Mouse (Mus musculus): ENCODE measurements around the gene Olfr1062. TPM values are rescaled to one million over a fixed set of nuclear protein-coding genes. Genes with fewer than 3 reads are reported as not detected.
"Not testable (repeated sequence)": the region's sequence is repeated elsewhere in the genome, so short reads cannot be mapped to it uniquely, and the experiment has no call there.

Gene Olfr1062
- not detected for total RNA-seq (2021)
- long read RNA-seq, experiment 1 = 0 reads
- long read RNA-seq, experiment 2 = 0 reads

DNA sequence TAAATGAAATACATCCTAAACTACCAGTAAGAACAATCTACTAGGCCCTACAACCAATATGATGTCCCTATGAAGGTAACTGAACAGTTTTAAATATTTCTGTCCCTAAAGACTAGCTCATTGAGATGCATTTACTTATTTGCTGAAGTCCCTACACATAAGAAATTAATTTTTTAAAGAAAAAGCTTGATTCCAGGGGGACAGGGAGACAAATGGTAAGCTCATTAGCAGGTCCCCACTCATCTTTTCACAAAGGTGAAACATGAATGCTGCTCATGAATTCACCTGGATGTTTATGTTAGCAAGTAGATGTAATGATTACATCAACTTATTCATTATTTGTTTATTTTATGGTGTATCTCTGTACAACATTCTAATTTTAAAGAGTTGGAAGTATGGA, at the start of gene Olfr1062:
Gene Olfr1062 (minus strand): TSS at position 101 of the 400 bp plus-strand sequence.
- not testable (repeated sequence) for DNase-seq

DNA sequence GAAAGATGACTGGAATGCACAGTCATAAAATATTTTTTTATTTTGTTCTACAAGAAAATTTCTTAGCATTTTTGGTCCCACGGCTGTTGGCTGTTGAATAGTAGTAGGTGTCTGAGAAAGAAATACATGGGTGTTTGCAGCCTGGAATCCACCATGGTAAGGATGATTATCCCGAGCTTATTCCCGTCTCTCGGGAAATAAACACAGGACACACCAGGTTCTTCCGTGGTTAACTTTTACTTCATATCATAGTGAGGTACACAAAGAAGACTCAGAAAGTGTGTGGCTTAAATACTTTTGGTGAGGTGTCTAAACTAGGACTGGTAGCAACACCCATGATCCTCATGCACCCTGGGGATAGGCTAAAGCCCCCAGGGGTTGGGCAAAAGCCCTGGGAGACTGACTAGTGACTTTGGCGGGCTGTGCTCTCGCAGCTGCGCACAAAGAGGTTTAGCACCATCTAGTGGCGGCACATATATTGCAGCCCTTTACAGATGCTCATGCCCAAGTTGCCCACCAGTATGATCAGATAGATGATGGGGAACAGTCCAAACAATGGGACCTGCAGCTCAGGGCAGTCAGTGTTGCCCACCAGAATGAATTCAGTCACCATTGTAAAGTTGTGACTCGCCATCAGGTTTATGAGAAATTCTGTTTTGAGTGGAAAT, 38.0 kb upstream of the Olfr1062 start:
- DNase-seq = peak; percentile 35

DNA sequence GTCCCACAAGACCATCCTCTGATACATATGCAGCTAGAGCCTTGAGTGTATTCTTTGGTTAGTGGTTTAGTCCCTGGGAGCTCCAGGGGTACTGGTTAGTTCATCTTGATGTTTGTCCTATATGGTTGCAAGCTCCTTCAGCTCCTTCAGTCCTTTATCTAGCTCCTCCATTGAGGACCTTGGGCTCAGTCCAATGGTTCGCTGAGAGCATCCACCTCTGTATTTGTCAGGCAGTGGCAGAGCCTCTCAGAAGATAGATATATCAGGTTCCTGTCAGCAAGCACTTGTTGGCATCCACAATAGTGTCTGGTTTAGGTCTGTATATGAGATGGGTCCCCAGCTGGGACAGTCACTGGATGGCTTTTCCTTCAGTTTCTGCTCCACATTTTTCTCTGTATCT, 33.9 kb upstream of the Olfr1062 start:
- DNase-seq = no peak

DNA sequence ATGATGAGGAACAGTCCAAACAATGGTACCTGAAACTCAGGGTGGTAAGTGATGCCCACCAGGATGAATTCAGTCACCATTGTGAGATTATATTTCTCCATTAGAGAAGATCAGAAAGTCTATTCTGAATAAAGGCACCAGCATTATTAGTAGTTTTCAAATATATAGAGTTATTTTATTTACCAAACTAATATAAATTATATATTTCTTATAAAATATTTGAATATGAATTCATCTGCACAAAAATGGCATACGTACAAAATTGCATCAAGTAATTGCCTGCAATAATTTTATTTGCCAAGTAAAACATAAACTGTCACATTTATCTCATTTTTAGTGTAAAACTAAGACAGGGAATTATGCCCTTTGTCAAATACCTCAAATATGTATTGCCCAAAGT, 29.6 kb upstream of the Olfr1062 start, which contains the start of gene Olfr1066:
Gene Olfr1066 (minus strand): TSS at position 101 of the 400 bp plus-strand sequence.
- no peak for DNase-seq

DNA sequence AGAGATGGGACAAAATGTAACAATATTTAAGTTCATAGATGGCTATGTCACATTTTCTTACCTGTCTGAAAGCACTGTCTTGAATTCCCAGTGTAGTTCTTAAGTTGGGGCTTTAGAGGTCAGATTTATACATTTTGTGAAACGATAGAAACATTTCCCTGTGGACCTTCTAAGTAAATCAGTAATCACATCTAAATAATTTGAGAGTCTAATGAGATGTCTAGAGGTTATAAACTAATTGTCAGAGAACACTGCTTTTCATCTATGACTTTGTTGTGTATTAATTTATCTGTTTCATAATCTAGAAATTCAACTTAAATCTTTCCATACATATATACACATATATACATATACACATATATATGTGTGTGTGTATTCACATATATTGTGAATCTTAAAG, 23.9 kb upstream of the Olfr1062 start, which contains the start of gene Olfr1065:
Gene Olfr1065 (minus strand): TSS at position 101 of the 400 bp plus-strand sequence.
- DNase-seq = not testable (repeated sequence)

DNA sequence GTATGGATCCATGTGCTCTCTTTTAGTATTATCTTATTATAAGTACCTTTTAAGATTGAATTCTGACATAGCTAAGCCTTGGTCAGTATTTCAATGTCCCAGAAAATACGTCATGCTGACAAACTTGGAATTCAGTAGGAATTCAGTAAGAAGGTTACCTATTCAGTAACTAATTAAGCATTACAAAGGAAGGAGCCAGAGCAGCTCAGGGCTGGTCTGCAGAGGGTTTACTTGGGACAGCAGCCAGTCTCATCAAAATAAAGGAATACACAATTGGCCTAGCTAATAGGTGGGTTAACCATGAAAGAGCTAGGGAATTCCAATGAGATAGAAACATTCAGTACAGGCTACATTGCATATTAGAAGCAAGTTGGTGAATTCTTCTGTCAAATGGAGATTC, 15.6 kb upstream of the Olfr1062 start:
- not testable (repeated sequence) for DNase-seq

DNA sequence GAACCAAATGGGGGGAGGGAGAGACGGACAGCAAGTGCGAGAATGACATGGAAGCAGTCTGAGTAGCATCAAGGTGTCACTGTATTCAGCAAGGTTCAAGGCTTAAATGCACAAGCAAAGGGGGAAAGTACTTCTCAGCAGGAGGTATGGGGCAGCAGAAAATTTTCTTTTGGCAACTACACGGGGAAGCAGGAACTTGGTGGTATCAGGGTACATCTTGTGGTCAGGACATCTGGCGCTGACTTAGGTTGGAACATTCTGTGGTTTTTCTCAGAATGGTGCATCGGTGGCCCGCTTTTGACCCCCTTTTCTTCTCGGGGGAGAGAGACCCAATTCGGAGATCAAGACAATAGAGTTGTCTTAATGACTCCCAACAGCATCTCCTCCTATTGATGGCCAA, 2.0 kb upstream of the Olfr1062 start:
- not testable (repeated sequence) for DNase-seq

DNA sequence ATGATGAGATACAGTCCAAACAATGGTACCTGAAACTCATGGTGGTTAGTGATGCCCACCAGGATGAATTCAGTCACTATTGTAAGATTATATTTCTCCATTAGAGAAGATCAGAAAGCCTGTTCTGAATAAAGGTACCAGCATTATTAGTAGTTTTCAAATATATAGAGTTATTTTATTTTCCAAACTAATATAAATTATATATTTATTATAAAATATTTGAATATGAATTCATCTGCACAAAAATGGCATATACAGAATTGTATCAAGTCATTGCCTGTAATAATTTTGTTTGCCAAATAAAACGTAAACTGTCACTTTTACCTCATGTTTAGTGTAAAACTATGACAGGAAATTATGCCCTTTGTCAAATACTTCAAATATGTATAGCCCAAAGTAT, 12.6 kb downstream of the Olfr1062 start, which contains the start of gene Olfr1061:
Gene Olfr1061 (minus strand): TSS at position 101 of the 400 bp plus-strand sequence.
- DNase-seq = no peak

DNA sequence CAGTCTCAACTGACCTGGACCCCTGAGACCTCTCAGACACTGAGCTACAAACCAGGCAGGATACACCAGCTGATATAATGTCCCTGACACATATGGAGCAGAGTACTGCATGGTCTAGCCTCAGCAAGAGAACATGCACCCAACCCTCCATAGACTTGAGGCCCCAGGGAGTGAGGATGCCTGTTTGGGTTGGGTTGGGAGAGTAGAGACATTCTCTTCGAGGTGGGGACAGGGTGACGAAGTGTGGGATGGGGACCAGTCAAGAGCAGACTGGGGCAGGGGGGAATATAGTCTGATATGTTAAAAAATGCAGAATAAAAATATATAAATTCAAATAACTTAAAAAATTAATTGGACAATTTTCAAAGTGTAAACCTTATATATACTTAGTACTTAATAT, 31.4 kb downstream of the Olfr1062 start:
- DNase-seq = no peak

DNA sequence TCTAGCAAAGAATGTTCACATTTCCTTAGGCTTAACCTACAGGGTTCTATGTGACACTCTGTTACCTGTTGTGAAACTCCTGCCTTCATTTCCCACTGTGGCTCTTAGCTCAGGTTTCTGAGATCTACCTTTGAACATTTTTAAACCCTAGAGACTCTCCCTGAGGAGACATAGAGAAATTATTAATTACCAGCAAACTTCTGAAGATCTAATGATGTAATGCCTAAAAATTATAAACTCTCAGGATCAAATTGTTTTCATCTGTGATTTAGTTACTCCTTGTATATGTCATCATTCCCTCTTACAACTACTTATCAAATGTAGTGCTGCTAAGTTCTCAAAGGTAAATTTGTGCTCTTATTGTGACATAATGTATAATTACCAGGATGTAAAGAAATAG, 38.1 kb downstream of the Olfr1062 start, which contains the start of gene Olfr1058:
Gene Olfr1058 (minus strand): TSS at position 101 of the 400 bp plus-strand sequence.
- DNase-seq = not testable (repeated sequence)

DNA sequence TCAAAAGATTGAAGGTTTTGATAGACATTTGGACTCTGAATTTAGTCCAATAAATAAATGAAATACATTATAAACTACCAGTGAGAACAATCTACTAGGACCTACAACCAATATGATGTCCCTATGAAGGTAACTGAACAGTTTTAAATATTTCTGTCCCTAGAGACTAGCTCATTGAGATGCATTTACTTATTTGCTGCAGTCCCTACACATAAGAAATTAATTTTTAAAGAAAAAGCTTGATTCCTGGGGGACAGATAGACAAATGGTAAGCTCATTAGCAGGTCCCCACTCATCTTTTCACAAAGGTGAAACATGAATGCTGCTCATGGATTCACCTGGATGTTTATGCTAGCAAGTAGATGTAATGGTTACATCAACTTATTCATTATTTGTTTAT, 48.3 kb downstream of the Olfr1062 start, which contains the start of gene Olfr1057:
Gene Olfr1057 (minus strand): TSS at position 101 of the 400 bp plus-strand sequence.
- DNase-seq = no peak

Other genes starting within 250 kb of the Olfr1062 start
- gene Olfr1044, start 248.9 kb downstream of the Olfr1062 start, total RNA-seq (2021) = not detected
- not detected for gene Olfr52, start 241.1 kb downstream of the Olfr1062 start, total RNA-seq (2021)
- not detected for gene Olfr1045, start 223.7 kb downstream of the Olfr1062 start, total RNA-seq (2021)
- gene Olfr1046, start 207.4 kb downstream of the Olfr1062 start, total RNA-seq (2021) = not detected
- not detected for gene Olfr1047, start 195.3 kb downstream of the Olfr1062 start, total RNA-seq (2021)
- gene Olfr1048, start 186.5 kb downstream of the Olfr1062 start, total RNA-seq (2021) = not detected
- gene Olfr1049, start 168.4 kb downstream of the Olfr1062 start, total RNA-seq (2021) = not detected
- not detected for gene Olfr1051, start 147.7 kb downstream of the Olfr1062 start, total RNA-seq (2021)
- gene Olfr1052, start 134.3 kb downstream of the Olfr1062 start, total RNA-seq (2021) = not detected
- gene Olfr1053, start 111.5 kb downstream of the Olfr1062 start, total RNA-seq (2021) = not detected
- not detected for gene Olfr1054, start 91.3 kb downstream of the Olfr1062 start, total RNA-seq (2021)
- not detected for gene Olfr1055, start 76.5 kb downstream of the Olfr1062 start, total RNA-seq (2021)
- gene Olfr1056, start 64.3 kb downstream of the Olfr1062 start, total RNA-seq (2021) = not detected
- not detected for gene Olfr1057, start 48.4 kb downstream of the Olfr1062 start, total RNA-seq (2021)
- gene Olfr1058, start 38.2 kb downstream of the Olfr1062 start, total RNA-seq (2021) = not detected
- not detected for gene Olfr1061, start 12.7 kb downstream of the Olfr1062 start, total RNA-seq (2021)
- gene Olfr1065, start 23.8 kb upstream of the Olfr1062 start, total RNA-seq (2021) = not detected
- gene Olfr1066, start 29.5 kb upstream of the Olfr1062 start, total RNA-seq (2021) = not detected
- not detected for gene Olfr228, start 60.6 kb upstream of the Olfr1062 start, total RNA-seq (2021)
- not detected for gene Olfr1076, start 81.7 kb upstream of the Olfr1062 start, total RNA-seq (2021)
- gene Olfr1079, start 115.7 kb upstream of the Olfr1062 start, total RNA-seq (2021) = not detected
- not detected for gene Olfr1080, start 131.5 kb upstream of the Olfr1062 start, total RNA-seq (2021)
- not detected for gene Olfr1082, start 172.2 kb upstream of the Olfr1062 start, total RNA-seq (2021)
- gene Olfr1084, start 213.0 kb upstream of the Olfr1062 start, total RNA-seq (2021) = not detected
- gene Olfr1085, start 235.3 kb upstream of the Olfr1062 start, total RNA-seq (2021) = not detected

Measured in gastrocnemius, postnatal 10 days (tissue).